ENCODE assay signal across 10 mouse cellular contexts in the genomic region with DNA sequence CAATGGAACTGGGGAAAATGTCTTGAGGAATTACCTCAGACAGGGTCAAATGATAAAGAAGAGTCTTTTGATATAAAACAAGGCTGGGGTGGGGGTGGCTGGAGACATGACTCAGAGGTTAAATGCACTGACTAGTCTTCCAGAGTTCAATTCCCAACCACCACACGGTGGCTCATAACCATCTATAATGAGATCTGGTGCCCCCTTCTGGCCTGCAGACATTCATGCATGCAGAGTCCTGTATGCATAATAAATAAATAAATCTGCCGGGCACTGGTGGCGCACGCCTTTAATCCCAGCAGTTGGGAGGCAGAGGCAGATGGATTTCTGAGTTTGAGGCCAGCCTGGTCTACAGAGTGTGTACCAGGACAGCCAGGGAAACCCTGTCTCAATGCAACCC. TPM values are rescaled to one million over a fixed set of nuclear protein-coding genes. Genes with fewer than 3 reads are reported as not detected.
DNase-seq lines count a peak whose midpoint lies in the region; ATAC-seq and TF ChIP-seq lines count a peak whose summit lies in the region.
"Had no signal": no experiment of that assay in that cellular context is flagged by ENCODE, and none has a peak within 500 bp of the region (broad histone marks: within the 10 kb centered on the region; RNA-seq: fewer than 3 reads in every experiment).

No protein-coding gene starts in this region.

- peak; percentile 77 for TF ChIP-seq CTCF in liver, embryonic 14.5 days (IDR thresholded peaks at IDR 0.05; ENCODE audit: low read depth)

- no peak for TF ChIP-seq EP300 in liver, embryonic 14.5 days (IDR thresholded peaks at IDR 0.05; ENCODE audit: low read depth)

- peak; percentile 9 for DNase-seq in cerebellum, adult 11-12 months
- DNase-seq in left cerebral cortex, postnatal 4 days: peak; percentile 23
- DNase-seq in left cerebral cortex, adult 11 months (ENCODE audit: low spot score): no peak
- peak; percentile 16 for DNase-seq in brain, adult 2 months (ENCODE audit: low read depth, low spot score)
- DNase-seq in liver, embryonic 14.5 days (ENCODE audit: low read depth in 3 of 3, low spot score in 3 of 3): no peak
- DNase-seq in thymus, postnatal 36 days: peak; percentile 18 to 26

- ATAC-seq in cerebellum, adult (ENCODE audit: insufficient number of reproducible peaks, low FRiP score, low TSS enrichment): no peak
- ATAC-seq in liver, embryonic 14.5 days (ENCODE audit: insufficient read depth): no peak
- ATAC-seq in forebrain, embryonic 12.5 days (ENCODE audit: low FRiP score): no peak

- H3K36me3 ChIP-seq in liver, embryonic 14.5 days (replicated peaks; ENCODE audit: control insufficient read depth, insufficient read depth, low read depth): no peaks in the 10 kb centered on the region
- H3K36me3 ChIP-seq in forebrain, embryonic 12.5 days (replicated peaks): no peaks in the 10 kb centered on the region

- H3K9me3 ChIP-seq in liver, embryonic 14.5 days (ENCODE audit: control insufficient read depth, low read length): no peaks in the 10 kb centered on the region
- H3K9me3 ChIP-seq in forebrain, embryonic 12.5 days: no peaks in the 10 kb centered on the region

- H3K9ac ChIP-seq in liver, embryonic 14.5 days (replicated peaks): no peak overlapping the region
- no peak overlapping the region for H3K9ac ChIP-seq in forebrain, embryonic 12.5 days

- peaks cover 3 to 6% of the 10 kb centered on the region in 2 experiments for H3K4me1 ChIP-seq in liver, embryonic 14.5 days (replicated peaks; ENCODE audit: control insufficient read depth in 2 of 2, insufficient read depth in 2 of 2, low read length in 1 of 2)
- H3K4me1 ChIP-seq in forebrain, embryonic 12.5 days: 0 out of 2 replicates have a peak, but pooled peaks cover 4% of the 10 kb centered on the region

- H3K4me3 ChIP-seq in liver, embryonic 14.5 days (ENCODE audit: insufficient read depth in 1 of 2, low read depth in 2 of 2, low read length in 2 of 2): no peak overlapping the region
- no peak overlapping the region for H3K4me3 ChIP-seq in forebrain, embryonic 12.5 days (replicated peaks)

- H3K27me3 ChIP-seq in liver, embryonic 14.5 days (ENCODE audit: control insufficient read depth, insufficient read depth, low read length): no peaks in the 10 kb centered on the region
- no peaks in the 10 kb centered on the region for H3K27me3 ChIP-seq in forebrain, embryonic 12.5 days

- no peak overlapping the region for H3K4me2 ChIP-seq in liver, embryonic 14.5 days (ENCODE audit: low read depth)
- no peak overlapping the region for H3K4me2 ChIP-seq in forebrain, embryonic 12.5 days

- WGBS in liver, embryonic 14.5 days (ENCODE audit: insufficient replicate concordance): 36% methylated on average over 4 of the region's 4 CpGs
- WGBS in forebrain, embryonic 12.5 days: 44% methylated on average over 4 of the region's 4 CpGs

- H3K27ac ChIP-seq in liver, embryonic 14.5 days: no peak overlapping the region
- H3K27ac ChIP-seq in forebrain, embryonic 12.5 days: no peak overlapping the region
- H3K27ac ChIP-seq: macrophage had no signal

- intact Hi-C loops in left cerebral cortex, postnatal 4 days (cut with DNase I): no loop called here

RNA-seq across cellular contexts. Expression of a gene that starts 4.8 kb away (rescaled TPM):
- 1 to 10 TPM; 4.4 TPM for total RNA-seq in left cerebral cortex, postnatal 4 days (2021)
- polyA plus RNA-seq in liver, embryonic 14.5 days (2012; rRNA removed): 2.3 and 2.5 TPM in 2 replicates
- polyA plus RNA-seq in liver, embryonic 14.5 days (2014; fragmentation: Nextera tagmentation; extraction: Ambion mirVana): 3.7 and 4.6 TPM in 2 replicates
- polyA plus RNA-seq in forebrain, embryonic 12.5 days (2016; fragmentation: Nextera tagmentation; extraction: Ambion mirVana): 11.4 and 11.7 TPM in 2 replicates

RNA-seq across cellular contexts. Expression of a gene that starts 4.9 kb away (rescaled TPM):
- total RNA-seq in left cerebral cortex, postnatal 4 days (2021): 100 to 1,000 TPM; 309 to 317 TPM
- polyA plus RNA-seq in liver, embryonic 14.5 days (2012; rRNA removed): 121 and 179 TPM in 2 replicates
- 269 and 292 TPM in 2 replicates for polyA plus RNA-seq in liver, embryonic 14.5 days (2014; fragmentation: Nextera tagmentation; extraction: Ambion mirVana)
- 627 and 646 TPM in 2 replicates for polyA plus RNA-seq in forebrain, embryonic 12.5 days (2016; fragmentation: Nextera tagmentation; extraction: Ambion mirVana)

RNA-seq across cellular contexts. Expression of a gene that starts 5.0 kb away (rescaled TPM):
- under 1 TPM; 0.80 to 0.89 TPM for total RNA-seq in left cerebral cortex, postnatal 4 days (2021)
- polyA plus RNA-seq in liver, embryonic 14.5 days (2012; rRNA removed): not detected in 2 replicates
- polyA plus RNA-seq in liver, embryonic 14.5 days (2014; fragmentation: Nextera tagmentation; extraction: Ambion mirVana): not detected in 2 replicates
- 0.31 TPM in 1 of 2 replicates, not detected in the other for polyA plus RNA-seq in forebrain, embryonic 12.5 days (2016; fragmentation: Nextera tagmentation; extraction: Ambion mirVana)
- polyA plus RNA-seq: frontal cortex, adult 2 months; macrophage had no signal

RNA-seq across cellular contexts. Expression of a gene that starts 32.9 kb away (rescaled TPM):
- total RNA-seq in left cerebral cortex, postnatal 4 days (2021): 10 to 100 TPM; 49.7 to 60.1 TPM
- polyA plus RNA-seq in liver, embryonic 14.5 days (2012; rRNA removed): 29.2 and 31.1 TPM in 2 replicates
- 51.6 and 52.4 TPM in 2 replicates for polyA plus RNA-seq in liver, embryonic 14.5 days (2014; fragmentation: Nextera tagmentation; extraction: Ambion mirVana)
- 86.7 and 87.5 TPM in 2 replicates for polyA plus RNA-seq in forebrain, embryonic 12.5 days (2016; fragmentation: Nextera tagmentation; extraction: Ambion mirVana)

RNA-seq across cellular contexts. Expression of a gene that starts 37.5 kb away (rescaled TPM):
- 1 to 10 TPM in 1 of 2 experiments, under 1 TPM in 1; 0.46 to 1.4 TPM for total RNA-seq in left cerebral cortex, postnatal 4 days (2021)
- polyA plus RNA-seq in liver, embryonic 14.5 days (2012; rRNA removed): 5.6 and 7.8 TPM in 2 replicates
- 7.6 and 8.0 TPM in 2 replicates for polyA plus RNA-seq in liver, embryonic 14.5 days (2014; fragmentation: Nextera tagmentation; extraction: Ambion mirVana)
- 0.28 TPM in 1 of 2 replicates, not detected in the other for polyA plus RNA-seq in forebrain, embryonic 12.5 days (2016; fragmentation: Nextera tagmentation; extraction: Ambion mirVana)
- polyA plus RNA-seq: frontal cortex, adult 2 months; macrophage had no signal

Comparison
In these comparisons a context has a peak if more than half of its experiments do, and no peak if none do; other contexts are left out.
1. DNase-seq: peak in cerebellum, adult 11-12 months (single experiment), left cerebral cortex, postnatal 4 days (single experiment), brain, adult 2 months (single experiment) and thymus, postnatal 36 days (2 of 2); none in left cerebral cortex, adult 11 months (single experiment) and liver, embryonic 14.5 days (0 of 3).